Mouse (Mus musculus) left cerebral cortex, postnatal 25 days (tissue): ENCODE measurements around the gene Usp31. TPM values are rescaled to one million over a fixed set of nuclear protein-coding genes. Genes with fewer than 3 reads are reported as not detected.
A peak's percentile ranks its signal among the peaks of the same experiment; 100 is the strongest.

Source experiments
- DNase-seq, 2 experiments: peaks; one replicate each; pipeline ENCODE4 v3.0.0; 2022; ENCODE audit warnings: low spot score in 2 of 2, mixed read lengths in 1 of 2
- intact Hi-C: fragments of 180-260 bp; cut with DNase I; formaldehyde crosslinking; loops from one replicate; pipeline ENCODE4 v1.15.1; 2025
- total RNA-seq, 2 experiments: library from RNA; stranded (reverse); gene quantifications; 2 replicates each; pipeline ENCODE4 v1.2.3; 2021

The Usp31 gene
- 10 to 100 TPM; 76.3 to 78.6 TPM for total RNA-seq

DNA sequence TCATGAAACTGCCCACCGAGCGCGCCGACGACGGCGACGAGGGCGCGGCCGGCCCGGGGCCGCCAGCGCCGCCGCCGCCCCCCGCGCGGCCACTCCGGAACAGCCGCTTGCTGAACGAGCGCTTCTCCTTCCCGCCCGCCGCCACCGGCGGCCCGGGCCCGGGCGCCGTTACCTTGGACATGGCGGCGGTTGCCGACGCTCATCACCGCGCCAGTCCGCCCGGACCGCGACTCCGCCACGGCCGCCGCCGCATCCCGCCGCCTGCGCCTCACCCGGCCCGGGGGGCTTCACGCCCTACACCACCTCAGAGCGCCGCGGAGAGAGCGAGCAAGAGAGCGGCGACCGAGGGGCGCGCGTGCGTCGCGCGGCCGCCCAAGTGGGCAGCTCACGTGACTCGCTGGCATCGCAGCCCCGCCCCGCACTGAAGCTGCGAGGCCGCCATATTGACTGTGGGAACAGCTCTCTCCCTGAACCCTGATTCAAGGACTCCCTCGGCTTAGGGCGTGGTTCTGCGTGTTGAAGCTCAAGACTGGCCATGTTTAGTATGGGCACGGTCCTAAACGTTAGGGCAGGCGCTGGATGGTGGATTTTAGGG lies at the start of gene Usp31:
Gene Usp31 (minus strand): TSS at position 181 of the 595 bp plus-strand sequence.
- intact Hi-C loops: no loop called here
- DNase-seq: peak; percentile 97 to 99

- intact Hi-C loops: no loop called here
- no peak for DNase-seq
Observed at GRCm38 (mm10) chr7:121754748-121755147, 47.7 kb upstream of the Usp31 start.

DNA sequence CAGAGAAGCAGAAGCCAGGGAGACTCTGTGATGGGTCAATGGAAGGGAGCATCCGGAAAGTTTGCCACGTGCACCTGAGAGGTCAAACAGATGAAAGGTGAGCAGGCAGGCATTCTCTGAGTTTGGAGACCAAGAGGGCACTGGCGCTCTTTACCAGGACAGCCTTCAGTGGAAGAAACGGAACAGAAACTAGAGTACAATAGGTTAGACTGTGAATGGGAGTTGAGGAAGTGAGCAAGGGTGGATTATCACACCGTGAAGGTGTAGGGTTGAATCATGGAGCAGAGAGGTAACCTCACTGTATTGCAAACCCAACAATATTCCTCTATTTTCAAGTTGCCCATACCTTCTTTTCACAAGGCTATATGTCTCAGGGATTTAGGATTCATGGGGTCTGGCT lies 43.2 kb upstream of the Usp31 start:
- intact Hi-C loops: no loop called here
- DNase-seq: no peak

GRCm38 (mm10) chr7:121737511-121738415 lies 30.7 kb upstream of the Usp31 start:
- DNase-seq: no peak
- intact Hi-C loops: no loop called here

GRCm38 (mm10) chr7:121734171-121734831 lies 27.2 kb upstream of the Usp31 start, which contains the start of gene Scnn1g:
TSS of gene Scnn1g (plus strand) at chr7:121734479.
- intact Hi-C loops: loop anchor here (1.0 kb wide), 1 partner anchor 230 kb away; no protein-coding TSS in a partner anchor

DNA sequence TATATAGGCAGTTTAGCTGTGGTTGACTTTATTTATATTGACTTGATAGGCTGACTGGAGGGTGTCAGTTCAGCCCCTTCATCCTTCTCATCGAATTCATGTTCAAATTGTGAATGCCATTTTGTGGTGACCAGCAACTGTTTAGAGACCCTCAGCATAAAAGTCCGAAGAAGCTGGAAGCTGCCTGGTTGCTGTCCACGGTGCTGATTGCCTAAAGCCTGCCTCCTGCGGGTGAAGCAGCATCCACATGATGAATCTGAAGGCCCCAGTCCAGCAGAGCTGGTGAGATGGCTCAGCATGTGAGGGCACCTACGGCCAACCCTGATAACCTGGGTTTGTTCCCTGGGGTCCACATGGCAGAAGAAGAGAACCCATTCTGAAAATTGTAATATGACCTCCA lies 23.2 kb upstream of the Usp31 start:
- DNase-seq: no peak
- intact Hi-C loops: no loop called here

More at GRCm38 (mm10) chr7:121734171-121734831, 27.2 kb upstream of the Usp31 start, which contains the start of gene Scnn1g:
- DNase-seq: peak; percentile 84 to 90

- intact Hi-C loops: no loop called here
- DNase-seq: peak in 1 of 2 experiments; percentile 76
Observed at GRCm38 (mm10) chr7:121717031-121717430, 10.0 kb upstream of the Usp31 start.

- intact Hi-C loops: no loop called here
- DNase-seq: no peak
Observed at GRCm38 (mm10) chr7:121711171-121711570, 4.1 kb upstream of the Usp31 start.

GRCm38 (mm10) chr7:121706411-121707072 lies 511 bp downstream of the Usp31 start:
- DNase-seq: peak; percentile 46 to 47
- intact Hi-C loops: no loop called here

- intact Hi-C loops: no loop called here
Observed at GRCm38 (mm10) chr7:121705051-121705450, 2.0 kb downstream of the Usp31 start.

DNA sequence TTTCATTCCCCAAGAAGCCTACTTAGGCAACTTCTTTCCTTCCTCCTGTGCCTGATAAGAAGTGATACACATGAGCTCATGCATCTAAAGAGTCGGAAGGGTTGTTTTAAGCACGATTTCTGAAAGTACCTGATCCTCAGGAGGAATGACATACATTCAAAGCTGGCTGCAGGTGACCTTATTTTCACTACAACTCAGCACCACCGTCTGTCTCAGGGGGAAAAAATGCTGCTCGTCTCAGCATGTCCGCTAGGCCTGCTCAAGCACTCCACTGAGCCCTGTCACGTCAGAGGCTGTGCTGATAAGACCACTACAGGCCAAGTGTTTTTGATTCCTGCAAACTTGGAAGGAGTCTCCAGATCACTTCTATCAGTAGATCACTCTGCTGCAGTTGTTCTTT lies 5.1 kb downstream of the Usp31 start:
- DNase-seq: no peak
- intact Hi-C loops: no loop called here

More at GRCm38 (mm10) chr7:121705051-121705450, 2.0 kb downstream of the Usp31 start:
- no peak for DNase-seq

DNA sequence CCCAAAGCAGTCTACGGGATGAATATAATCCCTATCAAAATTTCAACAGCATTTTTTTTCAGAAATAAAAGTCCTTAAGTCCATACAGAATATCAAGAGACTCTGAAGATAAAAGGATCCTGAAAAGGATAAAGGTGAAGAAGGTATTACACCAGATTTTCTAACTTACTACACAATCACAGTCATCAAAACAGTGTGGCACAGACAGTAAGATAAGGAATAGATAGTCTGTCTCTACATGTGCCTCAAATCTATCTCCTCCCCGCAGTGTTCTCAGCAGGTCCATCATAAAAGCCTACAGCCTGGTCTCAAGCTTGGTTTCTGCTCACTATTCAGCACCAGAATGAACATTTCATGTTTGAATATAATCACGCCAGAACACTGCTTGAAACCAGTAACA lies 6.6 kb downstream of the Usp31 start:
- intact Hi-C loops: no loop called here
- DNase-seq: no peak

- no peak for DNase-seq
- intact Hi-C loops: no loop called here
Observed at GRCm38 (mm10) chr7:121699218-121699617, 7.8 kb downstream of the Usp31 start.

- intact Hi-C loops: no loop called here
- DNase-seq: no peak
Observed at GRCm38 (mm10) chr7:121697574-121697973, 9.5 kb downstream of the Usp31 start.

DNA sequence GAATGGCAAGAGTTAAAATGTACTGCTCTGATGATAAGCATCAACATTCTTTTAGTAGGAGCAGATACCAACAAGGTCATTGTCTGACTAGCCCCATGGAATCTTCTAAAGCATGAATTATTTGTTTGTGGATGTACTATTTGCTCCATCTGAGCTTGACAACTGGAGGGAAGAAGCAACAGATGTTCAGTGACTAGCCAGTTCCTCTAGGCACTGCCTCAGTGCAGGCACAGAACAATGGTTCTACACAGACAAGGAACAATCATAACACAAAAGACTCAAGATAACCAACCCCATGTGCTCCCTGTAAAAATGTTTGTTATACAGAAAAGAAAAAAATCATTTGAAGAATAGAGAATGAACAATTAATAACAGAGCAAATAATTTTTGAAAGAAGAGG lies 9.9 kb downstream of the Usp31 start:
- DNase-seq: no peak
- intact Hi-C loops: no loop called here

DNA sequence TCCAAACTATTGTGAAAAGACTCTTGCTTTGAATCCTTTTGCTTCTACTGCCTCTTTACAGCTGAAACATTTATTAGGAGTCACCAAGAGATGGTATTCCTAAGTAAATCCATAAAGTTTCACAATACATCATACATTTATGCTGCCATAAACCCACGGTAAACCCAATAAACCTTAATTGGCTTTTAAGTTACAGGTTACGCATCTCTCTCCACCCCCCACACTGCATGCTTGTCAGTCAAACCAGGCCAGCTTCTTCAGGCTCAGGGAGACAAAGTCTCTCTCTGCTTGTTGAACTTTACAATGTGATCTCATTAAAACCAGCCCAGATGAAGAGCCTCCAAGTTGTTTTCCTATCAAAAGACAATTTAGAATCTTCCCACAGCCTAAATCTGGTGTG lies 15.2 kb downstream of the Usp31 start:
- intact Hi-C loops: no loop called here

DNA sequence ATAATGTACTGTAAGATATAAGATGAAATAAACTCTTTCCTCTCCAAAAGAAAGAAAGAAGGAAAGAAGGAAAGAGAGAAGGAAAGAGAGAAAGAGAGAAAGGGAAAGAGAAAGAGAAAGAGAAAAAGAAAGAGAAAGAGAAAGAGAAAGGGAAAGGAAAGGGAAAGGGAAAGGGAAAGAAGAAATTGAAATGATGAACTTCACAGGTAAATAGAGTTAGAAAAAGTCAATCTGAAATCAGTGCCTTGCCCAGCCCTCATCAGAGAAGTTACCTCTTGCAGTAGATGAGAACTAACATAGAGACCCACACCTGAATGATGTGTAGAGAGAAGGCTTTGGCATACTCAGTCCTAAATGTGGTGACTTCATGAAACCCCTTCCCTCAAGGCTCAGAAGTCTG lies 17.7 kb downstream of the Usp31 start:
- intact Hi-C loops: no loop called here
- no peak for DNase-seq

More for the DNA sequence above, 15.2 kb downstream of the Usp31 start:
- no peak for DNase-seq

- DNase-seq: no peak
- intact Hi-C loops: no loop called here
Observed at GRCm38 (mm10) chr7:121685140-121685984, 21.7 kb downstream of the Usp31 start.

- DNase-seq: no peak
- intact Hi-C loops: no loop called here
Observed at GRCm38 (mm10) chr7:121681191-121681590, 25.9 kb downstream of the Usp31 start.
